Mouse (Mus musculus) splenic B cell, adult 2 months (primary cell): ENCODE measurements around the gene Apobec2.

Experiments
- DNase-seq: peaks from one replicate; pipeline ENCODE4 v3.0.0-alpha.2; 2011; ENCODE audit warnings: low read depth, low spot score
- H3K27me3 ChIP-seq: 2 replicates; pipeline ENCODE4 v1.6.1; 2012; ENCODE audit warnings: mild to moderate bottlenecking, low read length, moderate library complexity, mixed read lengths; ENCODE audit not compliant: control insufficient read depth, poor library complexity, insufficient read depth, severe bottlenecking
- H3K36me3 ChIP-seq: 2 replicates; pipeline ENCODE4 v1.6.1; 2012; ENCODE audit warnings: mild to moderate bottlenecking, low read length, moderate library complexity, mixed read lengths; ENCODE audit not compliant: control insufficient read depth, poor library complexity, insufficient read depth, severe bottlenecking

Gene Apobec2

DNA sequence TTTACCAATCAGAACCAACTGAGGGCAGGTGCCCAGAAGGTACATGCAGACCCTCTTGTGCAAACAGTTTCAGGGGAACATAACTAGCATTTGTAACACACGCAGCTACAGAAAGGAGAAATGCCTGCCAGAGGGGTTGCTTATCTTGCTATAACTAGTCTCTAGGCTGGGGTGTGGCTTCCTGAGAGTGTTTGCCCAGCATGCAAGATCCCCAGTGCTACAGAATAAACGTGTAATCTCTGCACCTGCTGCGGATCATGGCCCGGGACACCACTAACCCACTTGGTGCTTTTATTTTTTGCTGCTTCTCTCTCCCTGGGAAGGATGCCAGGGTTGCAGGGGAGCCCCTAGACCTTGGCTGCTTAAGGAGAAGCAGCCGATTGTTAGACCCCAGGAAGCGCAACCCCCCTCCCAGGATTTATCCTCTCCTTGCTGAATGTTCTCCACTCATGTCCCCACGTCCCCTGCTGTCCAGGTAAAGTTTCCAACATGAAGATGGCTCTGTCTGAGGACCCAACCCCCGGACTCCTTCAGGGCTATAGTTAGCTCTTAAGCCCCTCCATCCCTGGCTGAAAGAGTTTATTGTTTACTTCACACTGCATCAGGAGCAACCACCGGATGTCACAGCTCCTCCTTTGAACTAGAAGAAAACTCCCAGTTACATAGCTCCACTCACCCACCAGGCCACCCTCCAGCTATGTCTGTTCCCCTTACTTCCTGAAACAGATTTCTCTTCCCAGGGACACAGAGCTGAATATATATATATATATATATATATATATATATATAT, 6.7 kb downstream of the Apobec2 start:
- Histone ChIP-seq H3K27me3 (no peaks in the 10 kb centered on the region), H3K36me3 (no peaks in the 10 kb centered on the region)
- DNase-seq: peak; percentile 49

DNA sequence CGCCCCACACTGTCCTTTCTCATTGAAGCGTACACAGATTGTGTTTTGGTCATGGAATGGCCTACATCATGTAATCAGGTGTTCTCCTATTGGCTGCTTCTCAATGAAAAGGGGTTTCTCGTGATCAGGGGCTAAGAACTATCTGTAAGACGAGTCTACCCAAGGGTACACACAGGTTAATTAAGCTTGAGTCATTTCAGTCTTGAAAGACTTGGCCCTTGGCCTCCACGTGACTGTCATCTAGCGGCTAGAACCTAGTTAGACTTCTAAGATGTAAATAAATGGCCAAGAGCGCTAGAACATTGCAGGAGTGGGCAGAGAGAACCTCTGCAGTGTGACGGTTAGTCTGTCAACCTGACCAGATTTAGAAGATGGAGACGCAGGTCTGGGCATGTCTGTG, 8.5 kb downstream of the Apobec2 start:
- no peak for DNase-seq
- Histone ChIP-seq H3K36me3 (no peaks in the 10 kb centered on the region), H3K27me3 (no peaks in the 10 kb centered on the region)

DNA sequence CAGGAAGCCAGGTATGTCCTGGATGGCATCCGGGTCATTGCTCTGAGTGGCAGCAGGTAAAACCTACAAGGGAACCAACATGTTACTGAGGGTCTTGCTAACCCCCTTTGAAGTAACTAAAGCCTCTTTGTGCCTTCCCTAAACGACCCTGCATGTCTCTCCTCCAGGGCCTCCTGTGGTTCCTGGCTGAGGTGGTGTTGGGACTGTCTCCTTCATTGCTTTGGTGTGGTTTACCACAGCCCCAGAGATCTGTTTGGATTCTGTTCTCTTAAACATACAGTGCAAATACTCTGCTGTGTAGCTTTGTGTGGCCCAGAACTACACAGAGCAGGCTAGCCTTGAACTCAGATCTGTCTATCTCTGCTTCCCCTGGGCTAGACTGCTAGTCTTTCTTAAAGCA, 13.2 kb downstream of the Apobec2 start:
- Histone ChIP-seq H3K27me3 (no peaks in the 10 kb centered on the region), H3K36me3 (peaks cover 11% of the 10 kb centered on the region; the same call in 1 of the 2 replicates)
- DNase-seq: no peak

DNA sequence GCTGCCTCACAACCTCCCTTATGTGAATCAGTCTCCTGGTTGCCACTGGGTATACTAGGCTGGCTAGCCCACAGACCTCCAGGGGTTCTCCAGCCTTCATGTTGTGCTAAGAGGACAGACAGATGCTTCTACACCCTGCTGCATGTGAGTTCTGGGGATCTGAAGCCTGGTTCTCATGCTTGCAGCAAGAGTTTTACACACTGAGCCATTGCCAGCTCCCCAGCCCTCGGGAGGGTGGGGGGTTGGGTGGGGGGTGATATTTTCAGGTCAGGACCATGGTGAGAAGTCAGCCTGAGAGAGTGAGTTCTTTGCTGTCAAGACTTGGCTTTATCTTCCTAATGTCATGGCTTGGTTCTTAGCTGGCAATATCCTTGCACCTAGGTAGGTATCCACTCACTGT, 13.9 kb downstream of the Apobec2 start:
- peaks cover 13% of the 10 kb centered on the region; the same call in 1 of the 2 replicates for H3K36me3 ChIP-seq
- H3K27me3 ChIP-seq: no peaks in the 10 kb centered on the region
- no peak for DNase-seq

DNA sequence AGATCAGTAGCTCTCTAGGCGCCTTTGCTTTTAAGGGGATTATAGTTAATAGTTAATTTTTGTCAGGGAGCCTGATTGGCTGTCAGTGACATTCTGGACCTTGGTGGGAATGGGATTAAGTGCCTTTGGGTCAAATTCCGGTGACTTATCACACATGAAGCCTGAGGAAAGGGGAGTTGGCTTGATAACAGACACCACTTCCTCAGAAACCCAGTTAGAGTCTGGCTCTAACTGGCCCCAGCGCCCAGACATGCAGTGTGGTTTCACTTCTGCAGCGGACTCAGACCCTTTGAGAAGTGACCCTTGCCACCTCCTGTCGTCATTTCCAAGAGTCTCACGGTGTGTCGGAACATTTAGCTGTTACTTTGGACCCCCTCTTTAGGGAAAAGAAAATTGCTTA, 14.6 kb downstream of the Apobec2 start:
- peak; percentile 46 for DNase-seq
- H3K36me3 ChIP-seq: peaks cover 13% of the 10 kb centered on the region
- H3K27me3 ChIP-seq: no peaks in the 10 kb centered on the region

DNA sequence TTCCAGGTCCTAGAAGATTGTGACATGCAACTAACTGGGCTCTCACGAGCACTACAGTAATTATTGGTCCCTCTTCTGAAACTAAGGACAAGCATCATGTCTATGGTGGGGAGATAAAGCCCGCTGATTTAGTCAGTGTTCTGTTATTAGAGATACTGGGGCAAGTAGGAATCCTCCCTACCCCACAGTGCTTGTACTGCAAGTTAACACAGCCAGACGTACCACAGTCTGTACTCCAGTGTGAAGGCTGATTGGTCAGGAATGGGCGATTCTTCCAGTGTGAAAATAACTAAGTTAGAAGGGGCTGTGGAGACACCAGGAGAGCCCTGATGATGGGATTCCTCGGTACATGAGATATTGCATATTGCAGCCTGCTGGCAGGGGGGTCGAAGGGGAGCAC, 15.2 kb downstream of the Apobec2 start:
- no peaks in the 10 kb centered on the region for H3K27me3 ChIP-seq
- no peak for DNase-seq
- peaks cover 16% of the 10 kb centered on the region for H3K36me3 ChIP-seq

DNA sequence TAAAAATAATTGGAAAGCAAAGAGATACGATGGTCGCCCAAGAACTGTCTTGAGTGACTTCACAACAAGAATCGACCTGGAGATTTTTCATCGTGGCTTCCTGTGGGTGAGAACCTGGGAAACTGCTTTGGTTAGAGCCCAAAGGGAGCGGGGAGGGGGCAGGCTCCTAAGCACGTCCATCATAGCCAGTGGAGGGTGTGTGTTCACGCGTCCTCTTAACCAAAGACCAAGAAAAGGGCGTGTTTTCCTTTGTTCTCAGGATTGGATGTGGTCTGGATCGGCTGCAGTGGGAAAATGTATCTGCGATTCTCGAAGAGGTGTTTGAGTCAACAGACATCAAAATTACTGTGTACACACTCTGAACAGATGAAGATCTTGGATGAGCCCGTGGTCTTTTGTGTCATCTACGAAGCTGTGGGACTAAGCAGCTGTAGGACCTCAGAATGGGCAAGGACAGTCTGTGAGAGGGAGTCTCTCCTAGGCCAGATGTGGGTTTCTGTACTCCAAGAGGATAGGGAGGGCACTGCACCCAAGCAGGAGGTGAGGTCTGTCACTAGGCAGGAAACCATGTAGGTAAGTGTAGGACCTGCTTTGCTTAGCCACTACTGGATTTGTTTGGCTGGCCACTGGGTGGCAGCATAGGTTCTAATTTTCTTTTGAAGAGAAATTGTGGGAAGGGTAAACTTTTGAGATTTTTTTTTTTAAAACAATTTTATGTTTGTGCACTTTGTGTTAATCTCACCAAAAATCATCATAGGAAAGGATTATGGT, 16.1 kb downstream of the Apobec2 start:
- peak; percentile 79 for DNase-seq
- no peaks in the 10 kb centered on the region for H3K27me3 ChIP-seq
- H3K36me3 ChIP-seq: peaks cover 19% of the 10 kb centered on the region

DNA sequence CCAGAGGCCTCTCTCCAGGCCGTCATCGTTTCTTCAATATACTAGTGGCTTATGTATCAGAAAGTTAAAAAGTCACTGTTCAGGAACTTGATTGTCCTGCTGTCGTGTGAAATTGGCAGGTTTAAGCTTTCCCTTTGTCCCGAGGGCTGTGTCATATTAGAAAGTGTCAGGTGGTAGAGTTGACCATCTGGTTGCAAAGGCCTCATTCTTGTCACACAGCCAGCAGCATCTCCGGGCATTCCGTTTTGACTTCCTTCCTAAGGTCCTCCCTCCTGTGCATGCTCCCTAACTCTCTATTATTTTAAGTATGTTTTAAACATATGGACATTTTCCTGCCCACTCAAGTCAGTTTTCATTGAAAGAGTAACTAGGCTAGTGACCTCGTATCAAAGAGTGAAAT, 16.7 kb downstream of the Apobec2 start:
- peaks cover 19% of the 10 kb centered on the region for H3K36me3 ChIP-seq
- H3K27me3 ChIP-seq: no peaks in the 10 kb centered on the region
- no peak for DNase-seq

DNA sequence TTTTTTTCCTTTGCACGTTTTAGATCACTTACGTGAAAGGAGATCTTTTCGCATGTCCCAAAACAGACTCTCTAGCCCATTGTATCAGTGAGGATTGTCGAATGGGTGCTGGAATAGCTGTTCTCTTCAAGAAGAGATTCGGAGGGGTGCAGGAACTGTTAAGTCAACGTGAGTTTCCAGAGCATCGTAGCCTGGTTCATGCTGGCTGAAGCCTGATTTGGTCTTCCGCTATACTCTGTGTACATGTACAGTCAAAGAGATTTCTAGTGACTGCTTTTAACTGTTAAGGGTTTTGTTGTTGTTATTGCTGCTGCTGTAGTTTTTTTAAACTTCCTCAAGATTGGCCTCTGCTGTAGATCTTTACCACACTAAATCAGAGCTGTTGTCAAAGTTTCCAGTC, 21.5 kb downstream of the Apobec2 start:
- H3K27me3 ChIP-seq: no peaks in the 10 kb centered on the region
- H3K36me3 ChIP-seq: peaks cover 10% of the 10 kb centered on the region
- no peak for DNase-seq

DNA sequence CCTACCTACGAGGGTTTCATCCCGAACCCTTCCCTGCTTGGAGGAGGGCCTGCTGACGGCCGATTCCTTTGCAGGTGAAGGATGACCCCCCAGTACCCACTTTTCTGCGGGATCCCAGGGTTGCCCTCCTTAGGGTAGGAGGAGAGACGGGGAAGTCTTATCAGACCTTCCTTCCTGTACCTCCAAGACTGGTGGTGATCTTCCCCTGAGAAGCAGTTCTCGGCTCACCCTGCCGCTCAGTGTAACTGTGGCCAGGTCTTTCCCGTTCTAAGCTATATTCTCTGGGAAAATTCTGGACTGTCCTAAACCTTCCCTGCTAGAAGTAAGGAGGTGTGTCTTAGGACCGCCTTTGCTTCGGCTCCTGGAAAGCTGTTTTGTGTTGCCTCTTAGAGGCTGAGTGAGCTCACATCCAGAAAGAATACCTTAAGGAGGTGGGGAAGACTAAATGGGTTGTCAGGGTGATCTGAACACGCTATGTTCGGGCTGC, 22.4 kb downstream of the Apobec2 start:
- H3K36me3 ChIP-seq: peaks cover 8% of the 10 kb centered on the region
- no peaks in the 10 kb centered on the region for H3K27me3 ChIP-seq
- no peak for DNase-seq

DNA sequence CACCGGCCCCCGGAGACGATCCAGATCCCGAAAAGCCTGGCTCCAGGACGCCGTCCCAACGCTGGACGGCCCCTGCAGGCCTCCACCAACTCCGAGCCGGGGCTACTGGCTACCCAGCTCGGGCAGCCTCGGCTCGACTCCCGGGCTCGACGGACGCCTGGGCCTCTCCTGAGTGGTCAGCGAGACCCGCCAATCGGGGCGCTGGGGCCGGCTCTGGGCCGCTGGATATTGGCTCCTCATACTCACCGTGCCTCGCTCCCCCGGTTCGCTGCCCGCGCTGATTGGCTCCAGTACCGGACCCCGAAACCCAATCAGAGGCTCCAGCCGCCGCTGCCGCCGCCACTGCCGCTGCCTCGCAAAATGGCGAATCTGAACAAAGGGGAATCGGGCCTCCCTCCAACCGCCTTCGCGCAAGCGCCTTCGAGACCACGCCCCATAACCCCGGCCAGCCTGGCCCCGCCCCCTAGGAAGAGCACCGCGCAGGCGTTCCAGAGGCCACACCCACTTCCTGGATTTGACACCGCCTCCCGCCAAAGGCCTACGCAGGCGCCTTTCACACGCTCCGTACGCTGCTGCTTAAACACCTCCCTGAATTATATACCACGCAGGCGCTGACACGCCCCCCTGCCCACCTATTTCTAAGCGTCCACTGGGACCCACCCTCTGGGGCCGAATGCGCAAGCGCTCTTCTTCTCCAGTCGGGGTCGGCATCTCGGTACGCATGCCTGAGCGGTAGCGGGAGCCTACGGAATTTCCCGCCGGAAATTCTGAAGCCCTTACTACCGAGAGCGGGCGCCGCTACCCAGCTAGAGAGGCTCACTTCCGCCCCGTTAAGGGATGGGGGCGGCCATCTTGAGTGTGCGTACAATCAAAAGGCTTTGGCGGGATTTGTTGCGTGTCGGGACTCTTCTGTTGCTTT, 23.1 kb downstream of the Apobec2 start, which contains the start of the genes Nfya and Oard1:
Gene Nfya, minus strand, starts transcription at position 527 of the 919 bp plus-strand sequence.
Gene Oard1, plus strand, starts transcription at position 635 of the 919 bp plus-strand sequence.
- Histone ChIP-seq H3K27me3 (no peaks in the 10 kb centered on the region), H3K36me3 (peaks cover 8% of the 10 kb centered on the region)
- DNase-seq: peak; percentile 100

DNA sequence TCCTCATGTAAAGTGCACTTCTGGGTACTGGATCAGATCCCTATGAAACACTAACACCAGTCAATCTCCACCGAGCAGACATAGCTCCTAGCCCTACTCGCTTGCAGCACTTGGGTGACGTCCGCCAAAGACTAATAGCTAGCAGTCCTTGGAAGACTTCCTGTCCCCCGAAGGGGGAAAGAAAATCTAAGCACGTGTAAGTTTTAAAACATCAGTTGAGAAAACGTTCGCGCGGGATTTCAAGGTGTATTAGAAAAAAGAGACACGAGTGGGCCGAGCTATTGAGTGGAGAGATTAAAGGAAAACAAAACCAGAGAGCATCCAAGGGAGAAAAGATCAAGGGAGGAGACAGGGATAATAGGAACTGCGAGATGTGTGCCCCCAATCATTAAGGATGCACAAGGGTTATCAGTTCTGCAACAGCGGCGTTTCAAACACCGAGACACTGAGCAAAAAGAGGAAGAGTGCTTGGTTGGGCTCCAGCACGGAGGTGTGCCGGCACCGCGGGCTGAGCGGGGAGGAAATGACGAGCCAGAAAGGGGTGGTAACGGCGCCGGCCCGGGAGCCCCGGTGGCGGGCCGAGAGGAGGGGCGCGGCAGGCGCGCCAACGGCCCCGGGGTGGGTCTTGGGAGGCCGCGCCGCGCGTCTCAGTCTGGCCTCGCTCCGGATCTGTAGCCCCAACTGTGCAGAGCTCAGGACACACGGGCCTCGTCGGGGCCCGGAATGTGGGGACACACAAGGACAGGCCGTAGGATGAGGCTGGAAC, 24.0 kb downstream of the Apobec2 start:
- H3K27me3 ChIP-seq: no peaks in the 10 kb centered on the region
- DNase-seq: peak; percentile 92
- peaks cover 6% of the 10 kb centered on the region for H3K36me3 ChIP-seq

DNA sequence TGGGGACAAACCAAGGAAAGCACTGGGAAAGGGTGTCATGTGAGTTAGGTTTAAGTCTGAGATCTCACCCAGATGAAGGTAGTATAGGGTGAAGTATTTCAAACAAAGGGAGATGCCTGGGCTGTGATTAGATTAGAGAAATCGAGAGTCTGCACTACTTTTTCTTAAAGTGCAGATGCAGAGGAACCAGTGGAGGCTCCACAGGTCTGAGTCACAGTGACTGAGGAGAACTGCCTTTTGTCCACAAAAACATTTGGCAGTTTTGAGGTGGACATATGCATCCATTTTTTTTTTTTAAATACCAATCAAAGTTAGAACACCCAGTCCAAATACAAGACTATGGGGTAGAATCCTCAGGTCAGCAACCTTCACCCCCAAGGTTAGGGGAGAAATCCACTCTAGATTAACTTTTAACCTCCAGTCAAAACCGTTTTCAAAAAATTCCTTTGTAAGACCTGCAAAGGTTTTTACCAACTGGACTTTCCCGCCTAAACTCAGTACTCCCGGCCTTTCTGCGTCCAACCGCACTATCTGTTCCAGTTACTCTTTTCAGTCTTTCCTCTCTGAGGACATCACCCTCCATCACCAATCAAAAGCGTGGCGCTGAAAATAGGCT, 24.7 kb downstream of the Apobec2 start:
- DNase-seq: no peak
- Histone ChIP-seq H3K36me3 (peaks cover 6% of the 10 kb centered on the region), H3K27me3 (no peaks in the 10 kb centered on the region)
